Comparison of ENCODE assay signal across 9 mouse cellular contexts in the genomic region with DNA sequence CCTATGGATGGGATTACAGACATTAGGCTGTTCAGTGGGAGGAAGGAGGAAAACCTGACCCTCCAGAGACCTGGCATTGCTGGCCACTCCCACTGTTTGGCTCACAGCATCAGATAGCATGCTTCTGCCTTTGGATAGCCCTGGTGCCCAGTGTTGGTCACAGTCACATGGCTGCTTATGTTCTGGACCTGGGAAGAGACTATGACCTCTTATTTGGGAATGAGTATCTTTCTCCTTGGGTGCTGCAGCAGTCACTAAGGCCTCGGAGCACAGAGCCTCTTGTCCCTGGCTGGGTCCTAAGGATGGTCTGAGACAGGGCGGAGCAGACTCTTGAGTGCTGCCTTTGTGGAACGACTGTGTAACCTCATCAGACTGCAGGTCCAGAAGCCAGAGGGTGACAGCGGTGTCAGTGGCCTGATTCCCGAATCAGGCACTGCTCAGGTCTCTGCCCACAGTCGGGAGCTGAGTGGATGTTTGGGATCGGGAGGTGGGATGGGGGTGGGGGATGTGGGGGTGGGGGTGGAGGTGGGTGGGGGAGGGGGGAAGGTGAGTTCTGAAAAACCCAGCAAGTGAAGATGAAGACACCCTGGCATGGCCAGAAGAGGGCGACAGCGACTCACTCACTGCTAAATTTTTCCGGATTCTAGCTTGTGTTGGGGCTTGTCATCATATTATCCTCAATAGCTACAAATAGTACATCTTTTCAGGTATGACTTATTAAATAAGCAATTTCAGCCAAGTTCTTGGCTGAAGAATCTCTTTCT. TPM values are rescaled to one million over a fixed set of nuclear protein-coding genes. Genes with fewer than 3 reads are reported as not detected.
DNase-seq lines count a peak whose midpoint lies in the region; ATAC-seq and TF ChIP-seq lines count a peak whose summit lies in the region.
"Had no signal": no experiment of that assay in that cellular context is flagged by ENCODE, and none has a peak within 500 bp of the region (broad histone marks: within the 10 kb centered on the region; RNA-seq: fewer than 3 reads in every experiment).

No protein-coding gene starts in this region.

- no peak for TF ChIP-seq POLR2A in embryonic fibroblast, embryonic 13.5 days (IDR thresholded peaks at IDR 0.05; ENCODE audit: low read depth, low read length)

- ATAC-seq in kidney, embryonic 16.5 days (ENCODE audit: low FRiP score, low TSS enrichment), result no peak

- no peaks in the 10 kb centered on the region for H3K9me3 ChIP-seq in kidney, embryonic 16.5 days (ENCODE audit: low read length)

- H3K4me1 ChIP-seq in embryonic fibroblast, embryonic 13.5 days (ENCODE audit: control insufficient read depth, insufficient read depth, low read length), result peaks cover 12% of the 10 kb centered on the region
- peaks cover 6% of the 10 kb centered on the region; the same call in 1 of the 2 replicates for H3K4me1 ChIP-seq in kidney, embryonic 16.5 days (ENCODE audit: insufficient read depth, low read length)

- no peaks in the 10 kb centered on the region for H3K27me3 ChIP-seq in kidney, embryonic 16.5 days (ENCODE audit: insufficient read depth, low read length)

- H3K4me3 ChIP-seq in embryonic fibroblast, embryonic 13.5 days (ENCODE audit: insufficient read depth, low read length), result no peak overlapping the region
- H3K4me3 ChIP-seq in kidney, embryonic 16.5 days (ENCODE audit: low read length), result no peak overlapping the region

- 12% methylated on average over 10 of the region's 10 CpGs for WGBS in kidney, embryonic 16.5 days

- H3K9ac ChIP-seq in kidney, embryonic 16.5 days (replicated peaks; ENCODE audit: low read length), result no peak overlapping the region

- TF ChIP-seq CTCF in embryonic fibroblast, embryonic 13.5 days (IDR thresholded peaks at IDR 0.05; ENCODE audit: borderline replicate concordance, insufficient read depth, low read length), result 0 out of 2 replicates have a peak, but pooled peaks have one; percentile 9

- H3K4me2 ChIP-seq in kidney, embryonic 16.5 days (replicated peaks; ENCODE audit: low read depth, low read length), result no peak overlapping the region

- H3K36me3 ChIP-seq in kidney, embryonic 16.5 days (ENCODE audit: insufficient read depth, low read length), result peaks cover 7% of the 10 kb centered on the region; the same call in 1 of the 2 replicates

- DNase-seq in cerebellum, postnatal 10 days, result peak; percentile 61 to 71
- DNase-seq in cerebellum, adult 11 months, result no peak
- DNase-seq in layer of hippocampus, postnatal 10 days (ENCODE audit: low spot score in 2 of 2), result peak; percentile 61 to 63
- DNase-seq in layer of hippocampus, adult 9-10 months (ENCODE audit: low spot score), result no peak
- DNase-seq in CD4-positive helper T cell, adult 2 months (ENCODE audit: low read depth, low spot score), result peak; percentile 70
- peak; percentile 65 for DNase-seq in thymus, postnatal 14 days

- no peak overlapping the region for H3K27ac ChIP-seq in embryonic fibroblast, embryonic 13.5 days (ENCODE audit: insufficient read depth, low read length)
- H3K27ac ChIP-seq in kidney, embryonic 16.5 days (ENCODE audit: low read length), result no peak overlapping the region

RNA-seq across cellular contexts. Expression of a gene that starts 17.9 kb away (rescaled TPM):
- total RNA-seq in layer of hippocampus, postnatal 10 days (2021), result 10 to 100 TPM; 32.3 to 34.3 TPM
- 22.7 and 22.8 TPM in 2 replicates for polyA plus RNA-seq in embryonic fibroblast, embryonic 13.5 days (2011; ENCODE audit: insufficient read length, low read depth, missing spikeins)
- 36.3 and 38.1 TPM in 2 replicates for polyA plus RNA-seq in kidney, embryonic 16.5 days (2015; fragmentation: Nextera tagmentation; extraction: Ambion mirVana)

RNA-seq across cellular contexts. Expression of a gene that starts 19.7 kb away (rescaled TPM):
- 10 to 100 TPM; 21.1 to 23.0 TPM for total RNA-seq in layer of hippocampus, postnatal 10 days (2021)
- polyA plus RNA-seq in embryonic fibroblast, embryonic 13.5 days (2011; ENCODE audit: insufficient read length, low read depth, missing spikeins), result not detected in 2 replicates
- 3.3 TPM in 1 of 2 replicates, not detected in the other for polyA plus RNA-seq in kidney, embryonic 16.5 days (2015; fragmentation: Nextera tagmentation; extraction: Ambion mirVana)
- polyA plus RNA-seq: heart, embryonic 14.5 days had no signal

RNA-seq across cellular contexts. Expression of a gene that starts 39.1 kb away (rescaled TPM):
- 100 to 1,000 TPM; 102 to 108 TPM for total RNA-seq in layer of hippocampus, postnatal 10 days (2021)
- 364 and 499 TPM in 2 replicates for polyA plus RNA-seq in embryonic fibroblast, embryonic 13.5 days (2011; ENCODE audit: insufficient read length, low read depth, missing spikeins)
- 127 and 132 TPM in 2 replicates for polyA plus RNA-seq in kidney, embryonic 16.5 days (2015; fragmentation: Nextera tagmentation; extraction: Ambion mirVana)

RNA-seq across cellular contexts. Expression of a gene that starts 42.4 kb away (rescaled TPM):
- total RNA-seq in layer of hippocampus, postnatal 10 days (2021), result 10 to 100 TPM; 85.8 to 89.8 TPM
- 12.4 and 12.6 TPM in 2 replicates for polyA plus RNA-seq in embryonic fibroblast, embryonic 13.5 days (2011; ENCODE audit: insufficient read length, low read depth, missing spikeins)
- 9.4 and 9.5 TPM in 2 replicates for polyA plus RNA-seq in kidney, embryonic 16.5 days (2015; fragmentation: Nextera tagmentation; extraction: Ambion mirVana)

RNA-seq across cellular contexts. Expression of a gene that starts 48.2 kb away (rescaled TPM):
- 10 to 100 TPM; 39.9 to 42.2 TPM for total RNA-seq in layer of hippocampus, postnatal 10 days (2021)
- polyA plus RNA-seq in embryonic fibroblast, embryonic 13.5 days (2011; ENCODE audit: insufficient read length, low read depth, missing spikeins), result 20.1 and 25.9 TPM in 2 replicates
- 48.5 and 50.8 TPM in 2 replicates for polyA plus RNA-seq in kidney, embryonic 16.5 days (2015; fragmentation: Nextera tagmentation; extraction: Ambion mirVana)

Comparison
In these comparisons a context has a peak if more than half of its experiments do, and no peak if none do; other contexts are left out.
1. DNase-seq: peak in cerebellum, postnatal 10 days (2 of 2), layer of hippocampus, postnatal 10 days (2 of 2), CD4-positive helper T cell, adult 2 months (single experiment) and thymus, postnatal 14 days (single experiment); none in cerebellum, adult 11 months (single experiment) and layer of hippocampus, adult 9-10 months (single experiment).